In genomic region chr5:73669386-73669785, GRCm38 (mm10) we compare ENCODE assay signal across 15 mouse cellular contexts. TPM values are rescaled to one million over a fixed set of nuclear protein-coding genes. Genes with fewer than 3 reads are reported as not detected.
DNase-seq lines count a peak whose midpoint lies in the region; ATAC-seq and TF ChIP-seq lines count a peak whose summit lies in the region.
"Had no signal": no experiment of that assay in that cellular context is flagged by ENCODE, and none has a peak within 500 bp of the region (broad histone marks: within the 10 kb centered on the region; RNA-seq: fewer than 3 reads in every experiment).

No protein-coding gene starts in this region.

- peaks cover 5% of the 10 kb centered on the region for H3K27me3 ChIP-seq in heart, embryonic 12.5 days (replicated peaks)
- peaks cover 15% of the 10 kb centered on the region for H3K27me3 ChIP-seq in hindbrain, embryonic 10.5 days (ENCODE audit: insufficient read depth, poor library complexity, severe bottlenecking)
- H3K27me3 ChIP-seq in midbrain, embryonic 12.5 days: peaks cover 11% of the 10 kb centered on the region; the same call in 1 of the 2 replicates

- DNase-seq in heart, postnatal 25 days (ENCODE audit: low spot score): no peak
- no peak for DNase-seq in ES-E14 (ENCODE audit: low read depth, low spot score)
- no peak for DNase-seq in hindbrain, embryonic 10.5 days (ENCODE audit: low spot score)
- no peak for DNase-seq in gastrocnemius, adult 2 months
- DNase-seq in right cerebral cortex, postnatal 10 days (ENCODE audit: low spot score in 2 of 2): no peak
- DNase-seq: cerebellum, adult 9-11 months; gastrocnemius, postnatal 25 days; right cerebral cortex, adult 18-20 months; thymus, postnatal 4 days had no signal

- ATAC-seq in heart, embryonic 12.5 days (ENCODE audit: insufficient number of reproducible peaks, low FRiP score): no peak
- ATAC-seq in midbrain, embryonic 12.5 days (ENCODE audit: low FRiP score, low read depth): no peak
- ATAC-seq in megakaryocyte-erythroid progenitor cell, adult 5-6 weeks (replicated peaks; ENCODE audit: low FRiP score, low TSS enrichment, poor library complexity, severe bottlenecking): no peak

- no peaks in the 10 kb centered on the region for H3K4me1 ChIP-seq in heart, embryonic 12.5 days (replicated peaks)
- H3K4me1 ChIP-seq in ES-E14 (ENCODE audit: control insufficient read depth in 2 of 2, insufficient read depth in 2 of 2, low read length in 2 of 2, poor library complexity in 1 of 2): no peaks in the 10 kb centered on the region
- H3K4me1 ChIP-seq in hindbrain, embryonic 10.5 days (replicated peaks): no peaks in the 10 kb centered on the region; the same call in 1 of the 2 replicates
- H3K4me1 ChIP-seq in midbrain, embryonic 12.5 days: no peaks in the 10 kb centered on the region

- intact Hi-C loops in heart, postnatal 25 days (cut with DNase I): no loop called here
- intact Hi-C loops in gastrocnemius, adult 2 months (cut with DNase I): no loop called here

- no peak for TF ChIP-seq CTCF in gastrocnemius, adult 2 months (IDR thresholded peaks at IDR 0.05)

- no peak overlapping the region for H3K9ac ChIP-seq in heart, embryonic 12.5 days
- no peak overlapping the region for H3K9ac ChIP-seq in ES-E14 (ENCODE audit: insufficient read depth, low read depth, low read length, poor library complexity, severe bottlenecking)
- no peak overlapping the region for H3K9ac ChIP-seq in midbrain, embryonic 12.5 days (replicated peaks)

- 45% methylated on average over 26 of the region's 26 CpGs for WGBS in heart, embryonic 12.5 days
- WGBS in hindbrain, embryonic 10.5 days: 47% methylated on average over 26 of the region's 26 CpGs
- WGBS in midbrain, embryonic 12.5 days: 44% methylated on average over 26 of the region's 26 CpGs

- peak overlapping the region; percentile 43 for H3K4me2 ChIP-seq in heart, embryonic 12.5 days
- peak overlapping the region; percentile 47 for H3K4me2 ChIP-seq in midbrain, embryonic 12.5 days (replicated peaks)

- H3K27ac ChIP-seq in heart, embryonic 12.5 days (ENCODE audit: poor library complexity, severe bottlenecking): no peak overlapping the region
- no peak overlapping the region for H3K27ac ChIP-seq in ES-E14 (ENCODE audit: insufficient read depth, low read depth, low read length, poor library complexity, severe bottlenecking)
- no peak overlapping the region for H3K27ac ChIP-seq in hindbrain, embryonic 10.5 days
- H3K27ac ChIP-seq in midbrain, embryonic 12.5 days (replicated peaks): no peak overlapping the region
- no peak overlapping the region for H3K27ac ChIP-seq in gastrocnemius, adult 2 months

- no peaks in the 10 kb centered on the region for H3K9me3 ChIP-seq in heart, embryonic 12.5 days (replicated peaks)
- no peaks in the 10 kb centered on the region for H3K9me3 ChIP-seq in ES-E14 (ENCODE audit: control insufficient read depth, insufficient read depth, low read depth, low read length)
- no peaks in the 10 kb centered on the region for H3K9me3 ChIP-seq in hindbrain, embryonic 10.5 days
- no peaks in the 10 kb centered on the region for H3K9me3 ChIP-seq in midbrain, embryonic 12.5 days

- H3K36me3 ChIP-seq in heart, embryonic 12.5 days: no peaks in the 10 kb centered on the region
- H3K36me3 ChIP-seq in ES-E14 (ENCODE audit: control insufficient read depth, insufficient read depth, low read length, poor library complexity, severe bottlenecking): no peaks in the 10 kb centered on the region
- no peaks in the 10 kb centered on the region for H3K36me3 ChIP-seq in hindbrain, embryonic 10.5 days
- H3K36me3 ChIP-seq in midbrain, embryonic 12.5 days: no peaks in the 10 kb centered on the region

- in situ Hi-C loops in ES-E14 (cut with MboI; ENCODE audit: low sequenced_read_pairs in 2 of 2, unreplicated experiment in 2 of 2): no loop called here

- H3K4me3 ChIP-seq in heart, embryonic 12.5 days: peak overlapping the region; percentile 5; the same call in 1 of the 2 replicates
- H3K4me3 ChIP-seq in ES-E14 (ENCODE audit: insufficient read depth in 1 of 2, low read depth in 1 of 2, low read length in 2 of 2, poor library complexity in 1 of 2, severe bottlenecking in 1 of 2): peak overlapping the region; percentile 34 to 44; a peak in 3 of 4 replicates
- H3K4me3 ChIP-seq in hindbrain, embryonic 10.5 days: peak overlapping the region; percentile 30; the same call in 1 of the 2 replicates
- H3K4me3 ChIP-seq in midbrain, embryonic 12.5 days: peak overlapping the region; percentile 20; the same call in 1 of the 2 replicates
- H3K4me3 ChIP-seq in gastrocnemius, adult 2 months: no peak overlapping the region
- H3K4me3 ChIP-seq: erythroblast, embryonic 14.5 days had no signal

TF ChIP-seq in ES-E14, 5 proteins besides CTCF, POLR2A, EP300 and RAD21:
- TF ChIP-seq HCFC1 (IDR thresholded peaks at IDR 0.05; ENCODE audit: borderline replicate concordance, insufficient read depth, low read length) (no peak), CHD2 (IDR thresholded peaks at IDR 0.05; ENCODE audit: low read depth, low read length) (no peak), ZNF384 (IDR thresholded peaks at IDR 0.05; ENCODE audit: low read depth, low read length) (no peak)
TF ChIP-seq in ES-E14: peak in this region for 0.

RNA-seq across cellular contexts. Expression of gene Spata18, which starts 18.2 kb away (rescaled TPM):
- polyA plus RNA-seq in heart, embryonic 12.5 days (2016; fragmentation: Nextera tagmentation; extraction: Ambion mirVana): 0.13 and 0.17 TPM in 2 replicates
- under 1 TPM; 0.42 to 0.59 TPM for total RNA-seq in heart, postnatal 25 days (2021)
- not detected in 2 replicates for total RNA-seq in ES-E14 (2012; rRNA removed)
- polyA plus RNA-seq in hindbrain, embryonic 10.5 days (2016; fragmentation: Nextera tagmentation; extraction: Ambion mirVana): 0.14 and 0.85 TPM in 2 replicates
- 0.13 and 0.14 TPM in 2 replicates for polyA plus RNA-seq in midbrain, embryonic 12.5 days (2016; fragmentation: Nextera tagmentation; extraction: Ambion mirVana)
- total RNA-seq in gastrocnemius, adult 2 months (2021): not detected
- total RNA-seq in megakaryocyte-erythroid progenitor cell, adult 5-6 weeks (2014; fragmentation: Nextera tagmentation): not detected in 2 replicates
- not detected in 2 replicates for total RNA-seq in megakaryocyte-erythroid progenitor cell, adult 5-6 weeks (2017)
- total RNA-seq: gastrocnemius, postnatal 25 days; hematopoietic stem cell, adult 5-6 weeks had no signal
- polyA plus RNA-seq: erythroblast, embryonic 14.5 days had no signal

RNA-seq across cellular contexts. Expression of gene Sgcb, which starts 21.8 kb away (rescaled TPM):
- polyA plus RNA-seq in heart, embryonic 12.5 days (2016; fragmentation: Nextera tagmentation; extraction: Ambion mirVana): 26.0 and 26.8 TPM in 2 replicates
- total RNA-seq in heart, postnatal 25 days (2021): 10 to 100 TPM; 88.1 to 93.4 TPM
- 4.3 and 4.9 TPM in 2 replicates for total RNA-seq in ES-E14 (2012; rRNA removed)
- polyA plus RNA-seq in hindbrain, embryonic 10.5 days (2016; fragmentation: Nextera tagmentation; extraction: Ambion mirVana): 19.8 and 20.9 TPM in 2 replicates
- 22.5 and 23.4 TPM in 2 replicates for polyA plus RNA-seq in midbrain, embryonic 12.5 days (2016; fragmentation: Nextera tagmentation; extraction: Ambion mirVana)
- 10 to 100 TPM; 88.5 to 89.5 TPM for total RNA-seq in gastrocnemius, adult 2 months (2021)
- total RNA-seq in megakaryocyte-erythroid progenitor cell, adult 5-6 weeks (2014; fragmentation: Nextera tagmentation): 2.5 and 4.7 TPM in 2 replicates
- 2.7 and 5.7 TPM in 2 replicates for total RNA-seq in megakaryocyte-erythroid progenitor cell, adult 5-6 weeks (2017)
- polyA plus RNA-seq: erythroblast, embryonic 14.5 days had no signal

RNA-seq across cellular contexts. Expression of gene Lrrc66, which starts 37.1 kb away (rescaled TPM):
- polyA plus RNA-seq in heart, embryonic 12.5 days (2016; fragmentation: Nextera tagmentation; extraction: Ambion mirVana): not detected in 2 replicates
- total RNA-seq in heart, postnatal 25 days (2021): under 1 TPM in 1 of 2 experiments, not detected in 1; 0.08 TPM
- total RNA-seq in ES-E14 (2012; rRNA removed): not detected in 2 replicates
- not detected in 2 replicates for polyA plus RNA-seq in hindbrain, embryonic 10.5 days (2016; fragmentation: Nextera tagmentation; extraction: Ambion mirVana)
- not detected in 2 replicates for polyA plus RNA-seq in midbrain, embryonic 12.5 days (2016; fragmentation: Nextera tagmentation; extraction: Ambion mirVana)
- total RNA-seq in gastrocnemius, adult 2 months (2021): not detected
- total RNA-seq in megakaryocyte-erythroid progenitor cell, adult 5-6 weeks (2014; fragmentation: Nextera tagmentation): 0.68 and 1.7 TPM in 2 replicates
- 10.7 and 21.4 TPM in 2 replicates for total RNA-seq in megakaryocyte-erythroid progenitor cell, adult 5-6 weeks (2017)
- total RNA-seq: gastrocnemius, postnatal 25 days had no signal
- polyA plus RNA-seq: erythroblast, embryonic 14.5 days; lung, embryonic 16.5 days had no signal

Comparison
In these comparisons a context has a peak if more than half of its experiments do, and no peak if none do; other contexts are left out.
1. RNA of gene Sgcb, which starts 21.8 kb away (total RNA-seq): 88.1 to 93.4 TPM in heart, postnatal 25 days and 88.5 to 89.5 TPM in gastrocnemius, adult 2 months; 2.5 to 5.7 TPM in megakaryocyte-erythroid progenitor cell, adult 5-6 weeks and 4.3 to 4.9 TPM in ES-E14; every median in the first group is over 10 times any median in the second.